Mouse (Mus musculus) testis, adult 2 months (tissue): ENCODE measurements at regions not wholly inside any gene's neighbourhood (a gene's known extent, or its start where the extent isn't known, plus 50 kb on each side); places are given as distances from the start of the nearest gene placed in this dataset.

ENCODE experiments used
- CTCF ChIP-seq: fragments of 200-500 bp; IDR thresholded peaks from 2 replicates; pipeline ENCODE4 v1.5.1; 2012; ENCODE audit warnings: low read depth, mild to moderate bottlenecking, inconsistent platforms, low read length, moderate library complexity; ENCODE audit not compliant: control insufficient read depth, insufficient read depth, insufficient replicate concordance
- POLR2A ChIP-seq: fragments of 200-500 bp; IDR thresholded peaks from 2 replicates; pipeline ENCODE4 v1.6.1; 2012; ENCODE audit warnings: low read depth, mild to moderate bottlenecking, inconsistent platforms, low read length, moderate library complexity; ENCODE audit not compliant: control insufficient read depth

DNA sequence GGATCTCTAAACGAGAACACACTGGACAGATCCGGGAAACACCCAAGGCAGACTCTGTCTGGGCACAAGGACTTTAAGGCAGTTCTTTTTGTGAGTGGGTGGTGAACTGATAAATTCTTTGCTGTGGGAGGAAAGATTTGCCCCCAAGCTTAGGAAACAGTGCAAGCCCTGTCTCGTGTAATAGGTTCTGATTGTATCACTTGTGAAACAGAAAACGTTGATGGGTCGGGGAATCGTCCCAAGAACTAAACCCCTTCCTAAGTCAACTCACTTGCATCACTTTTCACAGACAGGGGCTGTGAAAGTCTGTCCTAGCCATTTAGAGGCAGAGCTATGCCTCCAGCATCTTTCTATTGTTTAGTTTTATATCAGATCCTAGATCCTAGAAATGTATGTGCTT, 282.6 kb upstream of the Dach1 start:
- TF ChIP-seq CTCF: no peak
- TF ChIP-seq POLR2A: no peak
